Mouse (Mus musculus): ENCODE data around the gene Hsd17b13.

- no peak for TF ChIP-seq CTCF (IDR thresholded peaks at IDR 0.05; ENCODE audit: low read depth, low read length)
- TF ChIP-seq POLR2A (IDR thresholded peaks at IDR 0.05; ENCODE audit: borderline replicate concordance, low read depth, low read length), result no peak
Observed at GRCm38 (mm10) chr5:103992831-103993230, 15.6 kb upstream of the Hsd17b13 start.
